Mouse (Mus musculus) megakaryocyte-erythroid progenitor cell, adult 5 weeks (primary cell): ENCODE results near the gene Sept6. TPM values are rescaled to one million over a fixed set of nuclear protein-coding genes. Genes with fewer than 3 reads are reported as not detected.

ENCODE experiments used
- polyA plus RNA-seq: library from polyadenylated mRNA; stranded (reverse); fragments of >175 nt; gene quantifications from 2 replicates; pipeline ENCODE4 v1.2.3, GENCODE M21; 2012

Sept6 gene
- polyA plus RNA-seq, result 11.8 and 18.5 TPM in 2 replicates

GRCm38 (mm10) chrX:36991694-36992093 is at the start of gene Sept6:
Sept6 (minus strand) TSS chrX:36991794.

GRCm38 (mm10) chrX:36902321-36903114 is 89.1 kb downstream of the Sept6 start, which contains the start of gene Nkrf:
Nkrf (minus strand) TSS chrX:36902899.

GRCm38 (mm10) chrX:36873765-36874164 is 117.8 kb downstream of the Sept6 start, which contains the start of the genes Ube2a and C330007P06Rik:
Ube2a (plus strand) TSS chrX:36873900.
C330007P06Rik (minus strand) TSS chrX:36874111.

Other genes with a start within 250 kb of the Sept6 start
- 0.54 and 1.4 TPM in 2 replicates for gene Slc25a43, start 248.1 kb downstream of the Sept6 start, polyA plus RNA-seq
- gene Slc25a5, start 196.1 kb downstream of the Sept6 start, polyA plus RNA-seq, result 36.7 and 50.2 TPM in 2 replicates
- 150 and 230 TPM in 2 replicates for gene Ube2a, start 117.9 kb downstream of the Sept6 start, polyA plus RNA-seq
- 1.7 and 2.2 TPM in 2 replicates for gene C330007P06Rik, start 117.7 kb downstream of the Sept6 start, polyA plus RNA-seq
- gene Nkrf, start 88.9 kb downstream of the Sept6 start, polyA plus RNA-seq, result 1.1 and 1.4 TPM in 2 replicates
- 0.70 and 0.79 TPM in 2 replicates for gene Sowahd, start 57.1 kb upstream of the Sept6 start, polyA plus RNA-seq
- gene Rpl39, start 93.6 kb upstream of the Sept6 start, polyA plus RNA-seq, result 334 and 387 TPM in 2 replicates
- 7.4 and 13.5 TPM in 2 replicates for gene Upf3b, start 118.5 kb upstream of the Sept6 start, polyA plus RNA-seq
- 4.5 and 4.7 TPM in 2 replicates for gene Nkap, start 135.0 kb upstream of the Sept6 start, polyA plus RNA-seq
- not detected in 2 replicates for gene Akap14, start 177.0 kb upstream of the Sept6 start, polyA plus RNA-seq
- gene Ndufa1, start 199.4 kb upstream of the Sept6 start, polyA plus RNA-seq, result 322 and 341 TPM in 2 replicates
- gene Rnf113a1, start 199.5 kb upstream of the Sept6 start, polyA plus RNA-seq, result 5.8 and 6.3 TPM in 2 replicates
- gene Gm9, start 219.2 kb upstream of the Sept6 start, polyA plus RNA-seq, result not detected in 2 replicates
- not detected in 2 replicates for gene Rhox1, start 230.5 kb upstream of the Sept6 start, polyA plus RNA-seq